Mouse (Mus musculus) embryo, embryonic 9.5 days (tissue): ENCODE data around the gene Gfra4.

Experiments used
- DNase-seq: peaks from one replicate; pipeline ENCODE4 v3.0.0-alpha.2; 2017; ENCODE audit errors: extremely low spot score

Gene Gfra4

DNA sequence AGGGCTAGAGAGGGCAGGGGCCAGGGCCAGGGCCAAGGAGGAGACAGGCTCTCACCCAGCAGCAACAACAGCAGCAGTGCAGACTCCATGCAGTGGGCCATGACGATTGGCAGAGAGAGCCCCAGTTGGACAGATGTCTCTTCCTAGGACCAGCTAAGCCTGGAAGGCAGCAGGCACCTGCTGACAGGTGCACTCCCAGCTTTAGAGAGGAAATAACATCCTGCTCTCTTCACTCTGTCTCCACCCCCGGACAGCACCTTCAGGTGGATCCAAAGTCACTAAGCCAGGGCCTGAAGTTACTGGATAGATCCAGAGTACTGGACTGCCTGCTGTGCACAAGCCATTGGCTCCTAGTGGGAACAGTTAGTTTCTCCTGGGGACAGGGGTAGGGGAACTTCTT, at the start of gene Gfra4:
Gfra4 (minus strand) TSS at position 101 of the 400 bp plus-strand sequence.
- DNase-seq, result no peak

DNA sequence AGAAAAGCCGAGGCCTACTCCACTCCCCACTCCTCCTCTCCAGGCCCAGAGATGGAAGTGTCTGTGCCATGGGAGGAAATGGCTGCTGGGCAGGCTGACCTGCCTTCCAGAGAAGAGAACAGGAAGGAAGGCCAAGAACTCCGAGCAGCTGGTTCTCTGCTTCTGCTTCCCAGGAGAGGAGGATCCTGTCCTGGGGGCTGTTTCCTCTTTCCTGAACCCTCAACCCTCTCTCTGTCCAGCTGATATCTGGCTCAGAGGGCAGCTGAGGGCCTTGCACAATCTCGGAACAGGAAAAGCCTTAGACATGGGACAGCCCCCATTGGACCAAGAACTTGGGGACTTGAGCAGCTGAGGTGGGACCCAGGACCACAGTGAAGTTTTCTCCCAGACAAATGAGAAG, 48.0 kb upstream of the Gfra4 start:
- DNase-seq, result no peak

DNA sequence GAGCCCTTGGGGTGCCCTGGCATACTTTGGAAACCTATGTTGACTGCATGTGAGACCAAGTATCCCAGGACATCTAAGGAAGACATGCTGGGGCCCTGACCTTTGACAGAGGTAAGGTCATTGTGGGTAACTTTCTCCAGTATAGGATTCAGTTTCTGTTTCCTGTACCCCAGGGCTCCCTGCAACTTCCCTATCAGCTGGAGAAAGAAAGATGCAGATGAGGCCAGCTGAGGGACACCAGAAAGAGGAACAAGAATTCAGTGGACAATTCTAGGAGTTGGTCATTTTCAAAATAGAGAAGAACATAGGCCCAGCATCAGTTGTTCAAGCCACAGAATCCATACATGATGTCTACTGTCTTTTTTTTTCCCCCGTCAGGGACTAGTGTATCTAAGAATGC, 46.7 kb upstream of the Gfra4 start:
- no peak for DNase-seq

DNA sequence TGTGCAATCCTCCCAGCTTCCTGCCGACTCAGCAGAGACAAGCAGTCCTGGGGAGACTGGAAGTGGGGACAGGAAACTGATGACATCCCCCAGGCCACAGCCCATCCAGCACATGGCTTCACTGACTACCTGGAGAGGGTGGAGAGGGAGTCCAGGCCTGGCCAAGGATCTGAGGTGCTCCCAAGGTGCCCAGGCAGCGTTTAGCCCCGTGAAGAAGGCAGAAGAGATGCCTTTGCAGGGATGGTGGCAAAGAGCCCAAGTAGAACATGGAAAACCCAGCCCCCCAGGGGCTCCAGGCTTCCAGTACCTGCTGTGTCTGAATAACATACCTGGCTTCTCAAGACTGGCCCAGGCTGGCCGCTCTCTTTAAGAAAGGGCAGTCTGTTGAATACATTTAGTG, 45.7 kb upstream of the Gfra4 start:
- DNase-seq, result no peak

DNA sequence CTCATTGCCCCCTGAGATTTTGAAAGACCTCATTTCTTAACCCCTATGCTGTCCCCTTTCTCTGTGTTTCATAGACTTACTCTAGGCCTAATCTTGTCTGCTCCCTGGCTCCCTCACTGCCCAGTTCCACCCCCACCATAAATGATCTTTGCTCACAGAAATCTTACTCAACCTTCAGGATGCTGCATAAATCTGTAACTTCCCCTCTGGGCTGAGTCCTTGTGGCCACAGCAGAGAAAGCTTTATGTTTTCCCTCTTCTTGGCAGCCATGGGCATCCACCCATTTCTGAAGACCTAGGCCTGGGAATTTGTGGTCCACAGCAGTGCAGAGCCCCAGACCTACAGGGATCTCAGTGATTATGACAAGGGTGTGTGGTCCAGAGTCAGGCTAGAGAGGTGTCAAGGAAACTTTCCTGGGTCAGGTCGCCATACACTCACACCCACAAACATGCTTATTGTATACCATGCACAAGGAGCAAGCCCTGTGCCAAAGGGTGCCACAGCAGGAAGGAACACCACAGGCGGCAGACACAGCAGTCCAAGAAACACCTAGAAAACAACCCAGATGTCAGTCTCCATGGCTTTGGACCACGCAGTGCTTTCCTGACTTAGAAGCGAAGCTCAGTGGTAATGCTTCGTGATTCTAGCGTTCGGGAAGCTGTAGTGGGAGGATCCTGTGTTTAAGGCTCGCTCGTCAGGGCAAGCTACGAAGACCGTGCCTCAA, 43.9 kb upstream of the Gfra4 start, which contains the start of gene Siglec1:
Siglec1 (minus strand) TSS at position 99 of the 724 bp plus-strand sequence.
- DNase-seq, result no peak

DNA sequence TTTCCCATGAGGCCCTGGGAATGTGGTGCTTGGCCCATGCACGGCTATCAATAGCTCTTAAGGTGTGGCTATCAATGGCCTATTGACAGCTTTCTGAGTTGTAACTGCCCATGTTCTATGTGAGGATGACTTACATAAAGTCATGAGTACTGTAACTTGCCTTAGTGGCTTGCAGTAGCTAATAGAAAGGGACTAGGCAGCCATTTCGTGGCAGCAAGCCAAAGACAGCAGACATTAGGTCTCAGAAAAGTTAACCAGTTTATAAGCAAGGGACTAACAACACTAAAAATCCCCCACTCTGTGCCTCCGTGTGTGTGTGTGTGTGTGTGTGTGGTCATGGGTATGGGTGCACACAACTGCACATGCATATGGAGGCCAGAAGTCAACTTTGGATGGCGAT, 41.3 kb upstream of the Gfra4 start:
- no peak for DNase-seq

DNA sequence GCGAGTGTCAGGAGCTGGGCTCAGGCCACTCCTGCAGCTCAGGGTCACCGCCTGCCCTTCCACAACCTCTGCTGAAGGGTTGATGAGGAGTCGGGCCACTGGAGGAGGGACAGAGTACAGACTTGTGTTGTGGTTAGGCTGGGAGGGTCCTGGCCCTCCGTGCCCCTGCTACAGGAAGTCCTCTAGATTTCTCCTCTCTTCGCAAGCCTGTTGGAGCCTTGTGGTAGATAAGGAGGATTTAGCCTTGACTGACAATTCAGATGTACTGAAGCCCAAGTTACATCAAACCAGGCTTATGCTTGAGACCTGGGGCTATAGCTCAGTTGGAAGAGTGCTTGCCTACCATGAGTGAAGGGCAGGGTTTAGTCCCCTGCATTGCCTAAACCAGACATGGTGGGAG, 37.6 kb upstream of the Gfra4 start:
- DNase-seq, result no peak

DNA sequence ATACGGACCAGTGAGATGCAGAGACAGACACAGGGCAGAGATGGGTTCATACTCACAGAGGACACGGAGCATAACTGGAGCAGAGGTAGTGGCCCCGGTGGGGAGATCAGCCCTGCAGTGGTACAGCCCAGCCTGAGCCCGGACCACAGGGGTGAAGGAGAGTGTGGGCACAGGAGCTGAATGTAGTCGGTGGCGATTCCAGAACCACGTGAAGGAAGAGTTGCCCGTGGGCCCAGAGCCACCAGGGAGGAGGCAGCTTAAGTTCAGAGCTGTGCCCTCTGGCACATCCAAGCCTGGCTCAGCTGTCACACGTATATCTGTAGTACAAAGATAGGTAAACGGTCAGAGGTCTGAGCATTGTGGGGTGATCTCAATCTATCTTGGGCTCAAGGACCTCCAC, 29.6 kb upstream of the Gfra4 start:
- no peak for DNase-seq

DNA sequence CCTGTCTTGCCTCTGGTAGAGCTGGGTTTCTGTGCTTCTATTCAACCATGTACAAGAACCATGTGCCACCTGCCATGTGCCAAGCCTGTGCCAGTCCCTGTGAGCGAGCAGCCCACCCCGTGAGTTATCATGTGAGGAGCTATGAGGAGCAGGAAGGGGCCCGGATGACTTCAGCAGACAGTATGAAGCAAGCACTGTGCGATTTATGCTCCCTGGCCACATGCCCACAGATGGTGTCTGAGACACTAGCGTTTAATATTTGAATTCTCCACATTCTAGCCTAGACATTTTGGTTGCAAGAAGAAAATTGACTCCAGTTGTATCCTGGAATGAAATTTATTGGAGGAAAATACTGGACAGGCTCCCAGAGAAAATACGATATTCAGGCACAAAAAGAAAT, 24.6 kb upstream of the Gfra4 start:
- DNase-seq, result no peak

DNA sequence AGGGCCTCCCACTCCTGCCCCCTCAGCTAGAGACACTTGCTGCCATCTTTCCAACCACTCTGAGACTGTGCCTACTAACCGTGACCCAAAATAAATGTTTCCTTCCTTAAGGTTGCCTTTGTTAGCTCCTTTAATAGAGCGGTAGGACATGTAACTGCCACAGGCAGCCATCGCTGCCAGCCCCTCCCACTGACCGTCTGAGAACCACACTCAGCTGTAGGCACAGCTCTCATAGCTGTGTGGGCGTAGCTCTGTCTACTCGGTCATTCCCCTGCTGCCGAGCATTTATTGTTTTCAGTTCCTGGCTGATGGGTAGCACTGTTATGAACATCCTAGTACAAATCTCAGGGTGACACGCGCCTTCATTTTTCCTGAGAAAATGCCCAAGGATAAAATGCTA, 23.5 kb upstream of the Gfra4 start:
- no peak for DNase-seq

DNA sequence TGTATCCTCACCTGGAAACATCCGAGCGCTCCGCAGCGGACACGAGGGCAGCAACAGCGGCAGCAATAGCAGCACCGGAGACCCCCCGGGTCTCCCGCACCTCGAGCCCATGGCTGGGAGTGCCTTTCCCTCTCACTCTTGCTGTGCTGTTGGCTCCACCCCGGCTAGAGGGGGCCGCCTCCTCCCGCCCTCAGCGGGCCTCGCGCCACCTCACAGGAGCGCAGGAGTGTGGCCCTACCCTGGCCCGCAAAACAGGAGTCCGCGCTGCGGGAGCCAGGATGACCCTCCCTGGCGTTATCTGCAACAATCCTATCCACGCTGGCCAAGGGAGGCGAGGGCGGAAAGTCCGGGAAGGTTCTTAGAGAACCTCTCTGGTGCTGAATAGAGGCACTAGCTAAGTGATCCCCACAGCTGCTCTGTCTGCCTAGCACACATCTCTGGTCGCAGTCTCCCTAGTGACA, 20.5 kb upstream of the Gfra4 start, which contains the start of gene Adam33:
Adam33 (minus strand) TSS at position 411 of the 461 bp plus-strand sequence.
- DNase-seq, result peak; percentile 9

DNA sequence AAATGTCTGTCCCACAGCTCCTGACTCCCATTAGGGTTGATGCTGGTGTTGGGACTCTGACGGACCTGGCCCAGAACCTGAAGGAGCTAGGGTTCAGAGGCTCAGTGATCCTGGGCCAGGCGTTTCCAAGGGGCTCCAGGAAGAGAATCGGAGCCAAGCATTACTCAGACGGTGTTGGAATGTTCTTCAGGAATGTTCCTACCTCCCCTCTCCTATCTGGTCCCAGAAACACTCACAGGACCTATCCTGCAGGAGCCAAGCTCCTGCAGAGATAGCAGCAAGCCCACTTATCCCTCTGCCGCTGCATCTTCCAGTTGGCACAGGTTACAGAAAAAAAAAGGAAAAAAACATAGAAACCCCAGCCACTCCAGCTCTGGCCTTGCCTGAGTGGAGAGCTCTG, 18.7 kb upstream of the Gfra4 start:
- no peak for DNase-seq

DNA sequence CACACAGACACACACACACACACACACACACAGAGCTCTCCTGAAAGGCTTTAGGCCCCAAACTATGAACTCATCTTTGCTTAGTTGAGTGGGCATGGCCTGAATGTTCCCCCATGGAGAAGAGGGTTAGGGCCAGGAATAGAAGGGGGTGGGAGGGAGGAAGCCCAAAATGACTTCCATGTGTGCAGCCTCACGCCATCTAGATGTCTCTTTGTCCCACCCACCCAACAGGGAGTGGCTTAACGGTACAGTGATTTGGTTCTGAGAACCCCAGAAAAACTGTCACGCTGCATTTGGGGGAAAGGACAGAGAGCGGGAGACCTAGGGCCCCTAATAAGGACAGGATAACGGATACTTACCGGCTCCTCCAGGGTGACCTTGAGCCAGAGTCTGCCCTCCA, 17.9 kb upstream of the Gfra4 start:
- peak; percentile 13 for DNase-seq

DNA sequence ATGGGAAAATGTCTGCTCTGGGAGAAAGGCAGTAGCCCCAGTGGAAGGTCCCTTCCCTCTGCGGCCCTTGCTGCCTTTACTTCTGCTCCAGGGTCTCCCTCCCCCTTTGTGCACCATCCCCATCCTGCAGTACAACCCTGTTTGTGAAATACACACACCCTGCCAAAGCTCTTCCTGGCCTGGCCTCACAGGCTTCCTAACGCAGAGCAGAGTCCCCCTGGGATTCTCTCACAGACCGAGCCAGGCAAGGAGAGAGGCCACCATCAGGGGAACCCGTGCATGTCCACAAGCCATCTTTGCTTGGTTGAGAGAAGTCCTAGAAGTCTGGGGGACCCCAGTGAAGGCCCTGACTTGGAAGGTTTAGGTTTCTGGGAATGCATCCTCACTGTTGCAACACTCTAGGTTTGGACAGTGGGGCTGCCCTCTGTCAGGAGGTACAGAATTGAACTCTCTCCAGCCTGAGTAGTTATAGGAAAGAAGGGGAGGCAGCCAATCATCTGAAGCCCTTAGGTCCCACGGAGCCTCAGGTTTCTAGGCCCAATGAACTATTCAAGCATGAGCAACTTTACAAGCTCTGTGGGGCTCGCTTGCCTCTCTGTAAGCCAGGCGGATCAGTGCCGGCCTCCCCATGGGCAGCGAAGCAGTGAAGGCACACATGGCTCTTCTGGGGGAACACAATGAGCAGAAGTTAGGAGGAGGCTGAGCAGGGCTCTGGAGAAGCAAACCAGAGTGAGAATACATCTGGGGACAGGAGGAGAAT, 17.1 kb upstream of the Gfra4 start:
- DNase-seq, result no peak

DNA sequence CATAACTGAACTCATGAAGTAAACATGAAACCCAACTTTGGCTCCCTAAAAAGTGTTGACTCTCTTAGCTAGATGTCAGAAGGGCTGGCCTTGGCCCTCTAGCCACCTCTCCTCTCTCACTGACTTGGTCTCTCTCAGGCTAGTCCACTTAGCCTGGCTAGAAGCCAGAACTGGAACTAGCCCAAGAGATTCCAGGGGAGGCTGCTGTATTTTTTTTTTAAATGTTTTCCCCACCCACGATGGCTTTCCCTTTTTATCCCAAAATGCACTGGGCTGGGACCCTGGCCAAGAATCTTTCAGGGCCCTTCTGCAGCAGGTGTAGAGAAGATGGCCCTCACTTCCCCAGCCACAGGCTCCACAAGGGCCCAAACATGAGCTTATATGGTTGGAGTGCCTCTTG, 16.5 kb upstream of the Gfra4 start:
- DNase-seq, result no peak

DNA sequence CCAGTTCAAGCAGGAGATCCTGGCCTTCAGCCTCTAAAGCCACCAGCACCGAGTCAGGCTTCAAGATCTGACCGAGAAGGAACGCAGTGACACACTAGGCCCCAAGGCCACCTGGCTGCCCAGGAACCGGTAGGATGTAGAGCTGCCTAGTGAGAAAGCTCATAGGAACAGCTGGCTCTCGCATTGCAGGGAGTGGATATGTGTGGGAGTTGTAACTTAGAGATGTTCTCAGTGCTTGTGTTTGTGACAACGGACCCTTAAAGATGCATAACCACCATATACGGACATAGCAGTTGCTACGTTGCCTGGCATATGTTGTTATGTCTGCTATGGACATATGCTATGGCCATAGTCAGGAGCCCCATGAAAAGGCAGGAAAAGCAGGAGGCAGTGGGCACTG, 15.8 kb upstream of the Gfra4 start:
- DNase-seq, result no peak

DNA sequence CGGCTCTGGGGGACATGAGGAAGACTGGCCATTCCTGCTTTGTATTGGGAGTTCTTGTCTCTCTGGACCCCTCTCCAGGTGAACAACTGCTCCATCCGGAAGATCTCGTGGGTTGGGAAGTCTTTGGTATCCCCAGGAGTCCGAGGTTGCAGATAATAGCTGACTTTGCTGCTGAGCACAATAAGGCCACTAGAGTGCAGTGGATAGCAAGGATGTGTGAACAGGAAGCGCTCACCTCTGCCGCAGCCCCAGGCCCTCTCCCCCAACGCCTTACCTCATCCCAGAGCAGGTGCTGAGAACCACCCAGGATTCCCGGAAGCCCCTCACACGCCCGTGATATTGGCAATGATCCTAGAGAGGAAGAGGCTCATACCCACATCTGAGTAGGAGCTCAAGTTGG, 13.3 kb upstream of the Gfra4 start:
- peak; percentile 63 for DNase-seq

DNA sequence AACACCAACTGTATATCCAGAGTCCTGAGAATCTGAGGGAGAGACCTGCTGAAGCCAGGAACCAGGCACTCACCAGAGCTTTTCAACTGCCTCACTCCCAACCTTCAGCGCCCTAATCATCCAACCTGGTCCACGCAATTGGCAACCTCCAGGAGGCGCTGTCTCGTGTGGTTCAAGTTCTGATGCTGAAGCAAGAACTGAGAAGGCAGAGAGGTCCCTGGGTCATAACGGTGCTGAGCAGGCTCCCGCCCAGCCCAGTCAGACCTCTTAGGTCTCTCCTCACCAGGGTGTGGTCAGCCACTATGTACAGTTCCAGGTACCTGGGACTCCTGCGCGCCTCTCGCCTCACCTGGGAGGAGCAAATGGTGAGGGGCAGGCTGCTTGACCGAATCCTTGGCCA, 12.7 kb upstream of the Gfra4 start:
- peak; percentile 78 for DNase-seq

DNA sequence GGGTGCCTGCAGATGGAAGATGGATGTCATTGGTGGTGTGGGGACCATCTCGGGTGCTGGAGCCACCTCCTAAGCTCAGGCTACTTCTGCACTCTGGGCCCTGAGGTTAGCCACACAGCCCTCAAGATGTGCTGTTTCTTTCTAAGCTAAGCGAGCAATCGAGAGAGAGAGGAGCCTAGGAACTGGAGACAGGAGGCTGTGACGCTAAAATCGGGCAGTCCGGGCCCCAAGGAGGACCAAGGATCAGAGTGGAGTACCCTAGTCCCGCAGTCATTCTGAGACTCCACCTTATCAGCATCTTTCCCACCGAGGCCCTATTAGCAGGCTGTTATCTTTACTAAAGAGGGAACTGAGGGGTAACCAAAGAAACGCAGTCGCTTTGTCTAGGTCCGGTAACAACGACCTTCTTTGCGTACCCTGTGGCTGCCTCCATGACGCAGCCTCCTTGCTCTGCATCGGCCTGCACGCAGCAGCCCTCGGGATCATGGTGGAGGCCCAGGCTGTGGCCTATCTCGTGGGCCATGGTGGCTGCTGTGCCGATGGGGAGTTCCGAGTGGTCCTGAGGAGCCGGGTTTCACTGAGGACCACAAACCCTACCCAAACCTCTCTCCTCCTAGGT, 11.9 kb upstream of the Gfra4 start:
- peak; percentile 33 for DNase-seq

DNA sequence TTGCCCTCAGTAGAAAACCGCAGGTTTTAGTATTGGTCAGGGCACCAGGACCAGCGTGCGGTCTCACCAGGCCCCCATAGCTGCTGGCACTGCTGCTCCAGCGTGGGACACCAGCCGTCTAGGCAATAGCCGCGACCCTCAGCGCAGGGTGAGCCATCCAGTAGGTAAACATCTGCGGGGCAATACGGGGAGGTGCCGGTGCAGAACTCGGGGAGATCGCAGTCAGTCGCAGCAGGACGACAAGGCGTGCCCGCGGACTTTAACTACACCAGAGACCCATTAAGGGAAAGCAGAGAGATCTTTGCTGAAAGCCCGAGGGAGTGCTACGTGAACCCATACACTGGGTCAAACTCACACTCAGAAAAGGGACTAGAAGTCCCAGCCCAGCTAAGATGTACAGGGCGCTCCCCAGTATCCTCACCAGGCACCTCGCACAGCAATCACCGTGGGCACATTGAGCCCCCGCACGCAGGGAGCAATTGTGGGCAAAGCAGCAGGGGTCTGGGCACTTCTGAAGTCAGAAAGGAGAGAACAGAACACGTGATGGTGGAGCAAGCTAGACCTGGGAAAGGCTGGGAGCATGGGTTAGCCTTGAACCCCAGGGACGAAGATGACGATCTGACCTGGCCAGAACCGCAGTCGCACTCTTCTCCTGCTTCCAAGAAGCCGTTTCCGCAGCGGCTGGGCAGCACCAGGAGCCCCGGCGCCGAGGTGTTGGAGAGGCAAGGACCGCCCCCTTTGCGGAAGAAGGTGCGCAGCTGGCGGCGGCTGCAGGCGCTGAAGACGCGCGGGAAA, 11.2 kb upstream of the Gfra4 start:
- no peak for DNase-seq

DNA sequence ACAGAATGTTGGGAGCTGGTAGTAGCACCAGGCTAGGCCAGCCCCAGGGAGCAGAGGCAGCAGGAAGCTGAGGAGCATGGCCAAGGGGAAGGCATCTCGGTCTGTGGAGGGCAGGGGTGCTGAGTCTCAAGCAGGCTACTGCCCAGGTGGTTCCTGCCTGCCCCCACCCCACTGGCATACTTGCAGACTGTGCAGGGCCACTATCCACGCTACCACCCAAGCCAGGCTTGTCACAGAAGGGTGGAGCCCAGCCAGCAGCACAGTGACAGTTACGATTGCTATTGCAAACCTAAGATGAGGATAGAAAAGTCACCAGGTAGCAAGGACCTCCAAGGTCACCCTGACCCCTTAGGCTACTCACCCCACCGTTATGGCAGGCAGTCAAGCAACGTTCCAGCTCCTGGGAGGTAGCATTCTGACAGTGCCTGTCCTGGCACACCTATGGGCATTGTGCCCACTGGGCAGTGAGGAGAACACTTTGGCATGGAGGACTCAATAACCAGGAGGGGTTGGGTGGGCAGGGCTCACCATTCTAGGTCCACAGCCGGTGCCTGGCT, 10.1 kb upstream of the Gfra4 start:
- DNase-seq, result no peak

DNA sequence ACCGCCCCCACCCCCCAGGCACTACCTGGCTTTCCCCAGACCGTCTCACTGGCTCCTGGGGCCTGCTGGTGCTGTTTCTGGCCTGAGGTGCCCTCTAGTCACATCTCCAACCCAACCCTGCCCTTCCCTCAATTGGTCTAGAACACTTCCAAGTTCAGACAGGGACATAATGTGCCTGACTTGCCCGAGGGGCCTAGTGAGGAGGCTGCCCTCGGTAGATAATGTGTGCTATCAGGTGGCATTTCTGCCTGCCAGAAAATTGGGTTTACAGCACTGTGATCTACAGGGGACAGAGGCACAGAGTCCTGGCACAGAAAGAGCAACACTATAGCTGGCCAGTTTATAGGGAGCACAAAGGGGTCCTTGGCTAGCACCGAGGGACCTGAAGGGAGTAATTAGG, 9.2 kb upstream of the Gfra4 start:
- DNase-seq, result no peak
